Mouse (Mus musculus) heart, postnatal 4 days (tissue): ENCODE data around the gene Snx33. TPM values are rescaled to one million over a fixed set of nuclear protein-coding genes. Genes with fewer than 3 reads are reported as not detected.
A peak's percentile ranks its signal among the peaks of the same experiment; 100 is the strongest.
"Not testable (repeated sequence)": the region's sequence is repeated elsewhere in the genome, so short reads cannot be mapped to it uniquely, and the experiment has no call there.

Experiments
- DNase-seq: peaks from one replicate; pipeline ENCODE4 v3.0.0; 2021
- total RNA-seq, 2 experiments: library from RNA; stranded (reverse); gene quantifications; 2 replicates each; pipeline ENCODE4 v1.2.3; 2021

Gene Snx33
- total RNA-seq, 2 experiments from 2014 or later = 11.7 to 13.9 TPM

DNA sequence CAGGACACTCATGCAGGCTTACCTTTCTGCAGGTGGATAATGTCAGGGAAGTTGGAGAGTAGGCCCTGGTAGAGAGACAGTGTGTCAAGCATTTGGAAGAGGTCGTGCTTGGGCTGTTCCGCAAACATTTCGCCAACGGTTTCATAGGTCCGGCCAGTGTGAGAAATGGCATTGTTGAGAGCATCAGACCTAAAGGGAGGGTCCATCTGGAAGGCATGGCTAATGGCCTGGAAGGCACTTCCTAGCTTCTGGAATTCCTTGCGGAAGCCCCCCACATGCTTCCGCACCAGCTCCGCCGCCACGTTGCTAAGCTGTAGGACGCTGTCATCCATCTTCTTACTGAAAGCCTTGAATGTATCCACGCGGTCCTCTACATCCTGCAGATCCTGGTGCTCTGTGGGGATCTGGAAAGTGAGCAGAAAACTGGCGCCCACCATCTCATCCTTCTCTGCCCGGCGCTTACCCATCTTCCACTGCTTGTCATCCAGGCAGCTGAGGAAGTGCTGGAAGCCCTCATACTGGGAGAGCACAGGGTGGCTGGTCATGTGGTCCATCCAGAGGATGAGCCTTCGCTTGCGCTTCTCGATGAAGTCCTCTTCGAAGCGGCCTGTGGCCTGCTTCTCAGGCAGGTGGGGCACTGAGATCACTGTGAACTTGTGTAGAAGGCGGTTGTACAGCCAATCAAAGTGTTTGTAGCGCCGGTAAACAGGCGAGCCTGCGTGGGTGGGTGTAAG, 2.7 kb downstream of the Snx33 start:
- DNase-seq = peak; percentile 16

DNA sequence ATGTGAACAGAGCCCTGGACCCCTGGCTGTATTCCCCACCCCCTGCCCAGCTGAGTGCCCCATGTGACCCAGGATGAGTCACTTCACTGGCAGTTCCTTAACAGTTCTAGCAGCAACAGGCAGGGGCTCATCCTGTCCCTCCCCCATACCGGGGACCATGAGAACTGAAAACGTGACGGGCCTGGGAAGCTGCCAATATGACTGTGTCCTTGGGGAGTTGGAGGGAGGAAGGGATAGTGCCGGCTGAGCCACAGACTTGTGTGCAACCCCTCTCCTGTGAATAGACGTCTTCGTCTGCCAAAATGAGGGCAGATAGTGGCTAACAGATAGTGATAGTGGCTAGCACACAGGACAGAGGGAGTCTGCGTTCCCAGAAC, 3.5 kb downstream of the Snx33 start:
- peak; percentile 97 for DNase-seq

- DNase-seq = peak; percentile 19
These were observed 4.1 kb downstream of the Snx33 start for GRCm38 (mm10) chr9:56923841-56924650.

GRCm38 (mm10) chr9:56922746-56923145, 5.4 kb downstream of the Snx33 start:
- DNase-seq = no peak

GRCm38 (mm10) chr9:56918466-56918865, 9.7 kb downstream of the Snx33 start:
- DNase-seq = no peak

DNA sequence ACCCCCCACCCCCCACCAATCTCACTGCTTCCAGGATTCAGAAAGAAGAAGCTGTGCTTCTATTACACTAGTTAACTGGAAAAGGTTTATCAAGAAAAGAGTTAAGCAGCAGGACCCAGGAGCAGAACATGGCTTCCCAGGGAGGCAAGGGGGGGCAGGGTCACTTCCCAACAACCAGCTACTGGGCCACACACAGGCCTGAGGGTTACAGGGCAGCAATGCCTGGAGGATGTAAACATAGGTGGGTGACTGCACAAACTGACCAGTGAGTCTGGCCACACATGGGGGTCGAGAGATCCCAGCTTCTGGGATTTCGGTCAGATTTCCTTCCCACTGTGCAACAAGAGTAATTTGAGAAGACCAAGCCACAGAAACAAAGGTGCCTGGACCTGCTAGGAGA, 11.0 kb downstream of the Snx33 start:
- DNase-seq = no peak

GRCm38 (mm10) chr9:56915695-56916410, 12.3 kb downstream of the Snx33 start:
- DNase-seq = peak; percentile 62

DNA sequence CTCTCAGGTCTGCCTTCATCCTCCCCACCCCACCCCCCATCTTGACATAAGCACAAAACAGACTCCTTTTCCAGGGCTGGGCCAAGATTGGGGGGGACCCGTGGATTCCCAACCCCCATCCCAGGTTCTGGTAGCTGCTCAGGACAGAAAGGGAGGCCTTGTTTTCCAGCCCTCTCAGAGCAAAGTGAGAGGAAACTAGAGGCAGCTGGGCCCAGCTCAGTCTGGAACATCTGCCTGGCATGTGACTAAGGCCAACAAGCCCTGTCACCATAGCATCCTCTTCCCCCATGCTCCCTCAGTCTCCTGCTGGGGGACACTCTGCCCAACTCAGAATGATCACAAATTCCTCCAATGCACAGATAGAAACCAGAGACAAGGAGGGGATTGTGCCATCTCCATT, 13.1 kb downstream of the Snx33 start:
- no peak for DNase-seq

GRCm38 (mm10) chr9:56913991-56914390, 14.2 kb downstream of the Snx33 start:
- no peak for DNase-seq

- no peak for DNase-seq
These were observed 17.2 kb downstream of the Snx33 start for GRCm38 (mm10) chr9:56911017-56911416.

GRCm38 (mm10) chr9:56909991-56910390, 18.2 kb downstream of the Snx33 start:
- not testable (repeated sequence) for DNase-seq

DNA sequence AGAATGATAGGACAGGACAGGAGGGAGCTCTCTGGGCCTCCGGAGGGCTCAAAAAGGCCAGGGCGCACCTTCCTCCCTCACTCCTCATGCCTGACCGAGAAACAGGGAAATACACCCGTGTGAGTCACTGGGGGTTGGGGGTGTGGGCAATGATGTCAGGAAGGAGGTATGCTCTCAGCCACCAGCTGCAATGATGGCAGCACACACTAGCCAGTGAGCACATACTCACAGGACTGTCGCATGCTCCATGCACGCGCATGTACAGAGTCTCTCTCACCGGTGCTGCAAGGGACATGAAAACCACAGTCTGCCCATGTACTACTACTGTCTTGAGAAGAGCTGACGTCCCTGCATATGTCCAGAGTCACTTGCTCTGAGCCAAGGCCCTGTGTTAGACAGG, 20.6 kb downstream of the Snx33 start:
- no peak for DNase-seq

DNA sequence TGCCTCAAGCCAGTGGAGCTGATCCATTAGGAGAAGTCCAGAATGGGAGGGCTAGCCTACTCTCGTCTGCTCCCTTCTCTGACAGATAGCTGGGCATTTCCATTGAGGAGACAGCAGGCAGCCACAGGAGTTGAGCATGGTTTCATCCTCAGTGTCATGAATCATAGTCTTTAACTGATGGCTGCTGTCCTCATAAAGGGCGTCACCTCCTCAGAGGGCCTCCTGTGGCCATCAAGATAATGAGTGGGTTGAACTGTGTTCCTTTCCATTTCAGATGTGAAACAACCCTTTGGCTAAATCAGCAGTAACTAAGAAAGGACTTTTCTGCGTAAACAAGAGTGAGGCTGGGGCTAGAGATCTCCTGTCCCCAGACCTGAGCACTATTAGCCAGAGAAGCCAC, 24.5 kb downstream of the Snx33 start:
- DNase-seq = no peak

DNA sequence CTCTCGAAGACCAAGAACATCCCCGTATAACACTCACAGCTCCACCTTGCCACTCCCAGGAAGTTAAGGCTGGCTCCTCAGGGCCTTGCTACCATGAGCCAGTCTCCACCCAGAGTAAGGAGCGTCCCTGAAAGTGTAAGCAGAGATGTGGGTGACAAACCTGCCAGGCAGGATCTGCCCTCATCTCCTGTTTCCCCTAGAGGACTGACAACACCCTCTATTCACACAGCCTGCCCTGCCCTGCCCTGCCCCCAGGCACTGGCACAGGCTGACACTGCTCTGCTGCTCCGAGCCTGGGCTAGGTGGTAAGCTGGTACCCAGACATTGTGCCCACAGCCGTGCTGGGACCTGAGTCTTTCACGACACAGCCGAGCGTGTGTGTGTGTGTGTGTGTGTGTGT, 27.0 kb downstream of the Snx33 start:
- peak; percentile 12 for DNase-seq

DNA sequence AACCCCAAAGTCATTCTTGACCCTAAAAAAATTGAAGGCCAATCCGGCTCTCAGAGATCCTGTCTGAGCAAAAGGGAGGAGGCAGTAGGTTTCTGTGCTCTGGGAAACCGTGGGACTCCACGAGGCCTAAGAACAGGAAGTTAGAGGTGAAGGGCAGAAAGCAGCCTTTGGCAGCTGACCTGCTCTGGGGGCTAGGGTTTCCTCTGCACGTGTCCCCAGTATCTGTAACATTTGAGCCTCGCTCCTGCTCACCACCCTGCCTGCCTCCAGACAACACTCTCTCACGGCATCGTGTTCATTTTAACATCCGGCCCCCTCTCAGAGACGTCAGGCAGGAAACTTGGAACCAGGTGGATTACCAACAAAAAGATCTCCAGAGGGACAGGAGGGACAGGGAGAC, 27.6 kb downstream of the Snx33 start:
- DNase-seq = peak; percentile 27

- no peak for DNase-seq
These were observed 28.1 kb downstream of the Snx33 start for GRCm38 (mm10) chr9:56900060-56900459.

- DNase-seq = peak; percentile 20
These were observed 28.8 kb downstream of the Snx33 start for GRCm38 (mm10) chr9:56899409-56899808.

DNA sequence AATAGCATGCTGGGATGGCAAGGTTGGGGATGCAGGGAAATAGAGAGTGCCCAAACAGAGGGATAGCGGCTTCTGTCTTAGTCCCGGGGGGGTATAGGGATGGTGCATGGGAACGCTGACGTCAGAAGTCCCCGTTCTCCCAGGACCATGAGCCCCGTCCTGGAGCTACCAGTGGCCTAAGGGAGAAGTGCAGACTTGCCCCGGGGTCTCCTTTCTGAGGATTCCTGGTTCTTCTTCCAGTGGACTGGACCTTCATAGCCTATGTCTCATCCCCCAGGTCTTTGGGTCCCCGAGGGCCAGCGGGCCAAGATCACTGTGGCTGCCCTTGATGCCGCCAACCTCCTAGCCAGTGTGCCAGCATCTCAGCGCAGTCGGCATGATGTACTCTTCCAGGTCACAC, 31.4 kb downstream of the Snx33 start:
- no peak for DNase-seq

DNA sequence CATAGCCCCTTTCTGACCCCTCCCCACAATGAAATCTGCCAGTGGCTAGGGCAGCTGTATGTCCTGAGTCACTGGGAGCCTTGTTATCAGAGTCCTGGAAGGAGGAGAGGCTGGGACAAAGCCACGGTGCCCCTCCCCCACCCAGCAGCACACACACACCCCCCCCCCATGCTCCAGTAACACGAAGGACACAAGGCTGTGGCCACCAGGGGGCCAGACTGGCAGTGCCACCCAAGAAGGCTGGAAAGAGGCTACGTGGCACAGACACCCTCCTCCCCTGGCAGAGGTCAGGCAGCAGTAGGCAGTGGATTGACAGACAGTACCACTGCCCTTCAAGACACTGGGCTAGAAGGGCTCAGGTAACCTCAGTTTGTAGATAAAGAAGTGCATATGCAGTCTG, 34.2 kb downstream of the Snx33 start:
- DNase-seq = peak; percentile 75

GRCm38 (mm10) chr9:56893313-56893712, 34.9 kb downstream of the Snx33 start:
- no peak for DNase-seq

DNA sequence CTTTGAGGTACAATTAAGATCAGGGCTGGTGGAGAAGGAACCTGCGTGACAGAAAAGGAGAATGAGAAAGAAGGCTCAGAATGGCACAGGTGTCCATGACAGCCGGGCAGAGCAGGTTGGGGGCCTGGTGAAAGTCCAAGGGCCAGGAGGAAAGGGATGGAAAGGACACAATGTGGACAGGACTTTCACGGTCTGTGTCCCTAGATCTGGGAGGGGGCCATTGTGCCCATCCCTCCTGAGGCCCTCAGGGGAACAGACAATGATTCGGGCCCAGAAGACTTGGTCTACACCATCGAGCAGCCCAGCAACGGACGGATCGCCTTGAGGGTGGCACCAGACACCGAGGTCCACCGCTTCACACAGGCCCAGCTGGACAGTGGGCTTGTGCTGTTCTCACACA, 36.1 kb downstream of the Snx33 start:
- DNase-seq = no peak

- peak; percentile 80 for DNase-seq
These were observed 36.6 kb downstream of the Snx33 start for GRCm38 (mm10) chr9:56891517-56892011.
